ENCODE assay signal across 8 mouse cellular contexts in genomic region chr9:105611980-105612771, GRCm38 (mm10). TPM values are rescaled to one million over a fixed set of nuclear protein-coding genes. Genes with fewer than 3 reads are reported as not detected.
A peak's percentile ranks its signal among the peaks of the same experiment; 100 is the strongest.
DNase-seq lines count a peak whose midpoint lies in the region.

No protein-coding gene starts in this region.

- H3K36me3 ChIP-seq in hindbrain, embryonic 10.5 days = no peaks in the 10 kb centered on the region

- H3K4me3 ChIP-seq in hindbrain, embryonic 10.5 days = no peak overlapping the region

- H3K27ac ChIP-seq in hindbrain, embryonic 10.5 days = no peak overlapping the region

- WGBS in hindbrain, embryonic 10.5 days = 93% methylated on average over 15 of the region's 15 CpGs

- no peaks in the 10 kb centered on the region for H3K9me3 ChIP-seq in hindbrain, embryonic 10.5 days

- H3K4me1 ChIP-seq in hindbrain, embryonic 10.5 days (replicated peaks) = no peaks in the 10 kb centered on the region

- no peaks in the 10 kb centered on the region for H3K27me3 ChIP-seq in hindbrain, embryonic 10.5 days (ENCODE audit: insufficient read depth, poor library complexity, severe bottlenecking)

- DNase-seq in ovary, adult 18-20 months (ENCODE audit: low spot score) = peak; percentile 25
- no peak for DNase-seq in ovary, postnatal 10 days (ENCODE audit: low spot score)
- peak; percentile 25 to 41 for DNase-seq in frontal cortex, postnatal 14 days (ENCODE audit: low spot score in 2 of 2)
- peak; percentile 67 for DNase-seq in layer of hippocampus, adult 11-12 months (ENCODE audit: low spot score)
- DNase-seq in right cerebral cortex, postnatal 25 days = peak; percentile 65
- no peak for DNase-seq in urinary bladder, adult 18-20 months (ENCODE audit: low spot score in 2 of 2)
- no peak for DNase-seq in retina, embryonic 14.5 days (ENCODE audit: low spot score)
- DNase-seq in hindbrain, embryonic 10.5 days (ENCODE audit: low spot score) = no peak

RNA-seq across cellular contexts. Expression of gene Pik3r4, which starts 30.6 kb away (rescaled TPM):
- 22.5 and 22.6 TPM in 2 replicates for polyA plus RNA-seq in hindbrain, embryonic 10.5 days (2016; fragmentation: Nextera tagmentation; extraction: Ambion mirVana)

Comparison
In these comparisons a context has a peak if more than half of its experiments do, and no peak if none do; other contexts are left out.
1. DNase-seq: peak in ovary, adult 18-20 months (single experiment), frontal cortex, postnatal 14 days (2 of 2), layer of hippocampus, adult 11-12 months (single experiment) and right cerebral cortex, postnatal 25 days (single experiment); none in ovary, postnatal 10 days (single experiment), urinary bladder, adult 18-20 months (0 of 2), retina, embryonic 14.5 days (single experiment) and hindbrain, embryonic 10.5 days (single experiment).